Mouse (Mus musculus) neural tube, embryonic 14.5 days (tissue): ENCODE data around the gene Plekhm3. TPM values are rescaled to one million over a fixed set of nuclear protein-coding genes. Genes with fewer than 3 reads are reported as not detected.

Experiments
- ATAC-seq: fragments of 200-750 bp; cut with Nextera tagmentation; 2 replicates; pipeline ENCODE4 v1.8.0; 2017; ENCODE audit warnings: low read depth, mild to moderate bottlenecking, moderate TSS enrichment, moderate library complexity
- H3K27ac ChIP-seq: fragments of 300-500 bp; sonication (generic); 2 replicates; pipeline ENCODE4 v1.5.1; 2014; ENCODE audit warnings: low read depth, mild to moderate bottlenecking, control low read depth, low read length, moderate library complexity, mixed read lengths
- H3K27me3 ChIP-seq: fragments of 300-500 bp; sonication (generic); 2 replicates; pipeline ENCODE4 v1.6.1; 2014; ENCODE audit warnings: low read length; ENCODE audit not compliant: control insufficient read depth, insufficient read depth
- H3K36me3 ChIP-seq: fragments of 300-500 bp; sonication (generic); 2 replicates; pipeline ENCODE4 v1.6.1; 2014; ENCODE audit warnings: low read length, mixed read lengths; ENCODE audit not compliant: control insufficient read depth, insufficient read depth
- H3K4me1 ChIP-seq: fragments of 300-500 bp; sonication (generic); 2 replicates; pipeline ENCODE4 v1.6.1; 2014; ENCODE audit warnings: low read length; ENCODE audit not compliant: control insufficient read depth, insufficient read depth
- H3K4me2 ChIP-seq: fragments of 300-500 bp; sonication (generic); 2 replicates; pipeline ENCODE4 v1.6.1; 2014; ENCODE audit warnings: mild to moderate bottlenecking, low read depth, low read length, control low read depth
- H3K4me3 ChIP-seq: fragments of 300-500 bp; sonication (generic); 2 replicates; pipeline ENCODE4 v1.5.1; 2014; ENCODE audit warnings: low read depth, low read length, control low read depth, mixed read lengths
- H3K9ac ChIP-seq: fragments of 300-500 bp; sonication (generic); replicated peaks from 2 replicates; pipeline ENCODE4 v1.6.1; 2014; ENCODE audit warnings: low read depth, mild to moderate bottlenecking, control low read depth, low read length, mixed read lengths
- H3K9me3 ChIP-seq: fragments of 300-500 bp; sonication (generic); 2 replicates; pipeline ENCODE4 v1.6.1; 2016; ENCODE audit warnings: low read length; ENCODE audit not compliant: control insufficient read depth
- WGBS: fragments of 180-500 bp; shearing (Covaris S2); extraction: QIAGEN DNeasy Blood & Tissue Kit; methylation state at CpG from one replicate; pipeline ENCODE4 v1.1.7; 2014; 5-methylcytosine and 5-hydroxymethylcytosine counted together
- polyA plus RNA-seq: library from polyadenylated mRNA; unstranded; fragments of >200 nt; fragmentation: Nextera tagmentation; extraction: Ambion mirVana; gene quantifications from 2 replicates; pipeline ENCODE4 v1.2.1, GENCODE M21; 2014

Gene Plekhm3
- polyA plus RNA-seq, 1 experiment from 2014 or later: 13.9 TPM

- Histone ChIP-seq H3K9me3 (no peaks in the 10 kb centered on the region), H3K36me3 (no peaks in the 10 kb centered on the region), H3K27ac (no peak overlapping the region), H3K9ac (no peak overlapping the region), H3K4me2 (no peak overlapping the region), H3K27me3 (no peaks in the 10 kb centered on the region), H3K4me3 (no peak overlapping the region), H3K4me1 (no peaks in the 10 kb centered on the region)
- no peak for ATAC-seq
- 100% methylated on average over 1 of the region's 1 CpGs for WGBS
These were observed 144.7 kb downstream of the Plekhm3 start for GRCm38 (mm10) chr1:64811956-64812355.

GRCm38 (mm10) chr1:64809085-64809484 is 147.5 kb downstream of the Plekhm3 start:
- Histone ChIP-seq H3K4me3 (no peak overlapping the region), H3K36me3 (no peaks in the 10 kb centered on the region), H3K9me3 (no peaks in the 10 kb centered on the region), H3K4me1 (no peaks in the 10 kb centered on the region), H3K4me2 (no peak overlapping the region), H3K9ac (no peak overlapping the region), H3K27ac (no peak overlapping the region), H3K27me3 (no peaks in the 10 kb centered on the region)
- ATAC-seq: no peak
- WGBS: 77% methylated on average over 2 of the region's 2 CpGs

- H3K36me3 ChIP-seq: no peaks in the 10 kb centered on the region
- no peaks in the 10 kb centered on the region for H3K9me3 ChIP-seq
- no peak for ATAC-seq
- H3K9ac ChIP-seq: no peak overlapping the region
- H3K27ac ChIP-seq: no peak overlapping the region
- no peak overlapping the region for H3K4me3 ChIP-seq
- no peak overlapping the region for H3K4me2 ChIP-seq
- H3K27me3 ChIP-seq: no peaks in the 10 kb centered on the region
- no peaks in the 10 kb centered on the region for H3K4me1 ChIP-seq
- whole genome bisulfite sequencing: 54% methylated on average over 1 of the region's 1 CpGs
These were observed 148.9 kb downstream of the Plekhm3 start for GRCm38 (mm10) chr1:64807766-64808165.

GRCm38 (mm10) chr1:64805217-64805616 is 151.4 kb downstream of the Plekhm3 start:
- H3K36me3 ChIP-seq: no peaks in the 10 kb centered on the region
- H3K9me3 ChIP-seq: no peaks in the 10 kb centered on the region
- no peak overlapping the region for H3K27ac ChIP-seq
- H3K4me1 ChIP-seq: no peaks in the 10 kb centered on the region
- no peak overlapping the region for H3K9ac ChIP-seq
- no peak overlapping the region for H3K4me2 ChIP-seq
- no peak for ATAC-seq
- H3K27me3 ChIP-seq: no peaks in the 10 kb centered on the region
- H3K4me3 ChIP-seq: no peak overlapping the region
- 24% methylated on average over 2 of the region's 2 CpGs for WGBS

GRCm38 (mm10) chr1:64802631-64803030 is 154.0 kb downstream of the Plekhm3 start:
- Histone ChIP-seq H3K36me3 (no peaks in the 10 kb centered on the region), H3K4me3 (no peak overlapping the region), H3K27ac (no peak overlapping the region), H3K9ac (no peak overlapping the region), H3K9me3 (no peaks in the 10 kb centered on the region), H3K27me3 (no peaks in the 10 kb centered on the region), H3K4me1 (no peaks in the 10 kb centered on the region), H3K4me2 (no peak overlapping the region)
- WGBS: 78% methylated on average over 6 of the region's 6 CpGs
- no peak for ATAC-seq

GRCm38 (mm10) chr1:64797621-64798020 is 159.0 kb downstream of the Plekhm3 start:
- H3K4me3 ChIP-seq: no peak overlapping the region
- 92% methylated on average over 3 of the region's 3 CpGs for WGBS
- no peaks in the 10 kb centered on the region for H3K27me3 ChIP-seq
- H3K27ac ChIP-seq: no peak overlapping the region
- no peaks in the 10 kb centered on the region for H3K9me3 ChIP-seq
- peaks cover under 1% of the 10 kb centered on the region; the same call in 1 of the 2 replicates for H3K4me1 ChIP-seq
- no peak overlapping the region for H3K9ac ChIP-seq
- ATAC-seq: no peak
- H3K36me3 ChIP-seq: peaks cover 2% of the 10 kb centered on the region; the same call in 1 of the 2 replicates
- H3K4me2 ChIP-seq: no peak overlapping the region

GRCm38 (mm10) chr1:64796867-64797582 is 159.6 kb downstream of the Plekhm3 start:
- H3K4me3 ChIP-seq: no peak overlapping the region
- H3K4me1 ChIP-seq: peaks cover 6% of the 10 kb centered on the region; the same call in 1 of the 2 replicates
- no peak overlapping the region for H3K27ac ChIP-seq
- H3K4me2 ChIP-seq: no peak overlapping the region
- H3K9ac ChIP-seq: no peak overlapping the region
- ATAC-seq: no peak
- 89% methylated on average over 6 of the region's 6 CpGs for WGBS
- no peaks in the 10 kb centered on the region for H3K9me3 ChIP-seq
- H3K27me3 ChIP-seq: no peaks in the 10 kb centered on the region
- peaks cover 2% of the 10 kb centered on the region; the same call in 1 of the 2 replicates for H3K36me3 ChIP-seq

GRCm38 (mm10) chr1:64795284-64796040 is 161.2 kb downstream of the Plekhm3 start:
- H3K27ac ChIP-seq: no peak overlapping the region
- H3K9me3 ChIP-seq: no peaks in the 10 kb centered on the region
- H3K4me1 ChIP-seq: peaks cover 9% of the 10 kb centered on the region; the same call in 1 of the 2 replicates
- no peaks in the 10 kb centered on the region for H3K27me3 ChIP-seq
- ATAC-seq: no peak
- peaks cover 2% of the 10 kb centered on the region; the same call in 1 of the 2 replicates for H3K36me3 ChIP-seq
- no peak overlapping the region for H3K4me3 ChIP-seq
- 67% methylated on average over 8 of the region's 8 CpGs for WGBS
- H3K4me2 ChIP-seq: no peak overlapping the region
- no peak overlapping the region for H3K9ac ChIP-seq

- Histone ChIP-seq H3K4me3 (no peak overlapping the region), H3K9me3 (no peaks in the 10 kb centered on the region), H3K4me1 (peaks cover 9% of the 10 kb centered on the region; the same call in 1 of the 2 replicates), H3K27me3 (no peaks in the 10 kb centered on the region), H3K9ac (no peak overlapping the region), H3K4me2 (no peak overlapping the region), H3K36me3 (peaks cover 2% of the 10 kb centered on the region; the same call in 1 of the 2 replicates), H3K27ac (no peak overlapping the region)
- no peak for ATAC-seq
- 90% methylated on average over 11 of the region's 11 CpGs for WGBS
These were observed 162.5 kb downstream of the Plekhm3 start for GRCm38 (mm10) chr1:64794096-64794495.
